Mouse (Mus musculus) B cell, adult 2 months (primary cell): ENCODE measurements at regions not wholly inside any gene's neighbourhood (a gene's known extent, or its start where the extent isn't known, plus 50 kb on each side); places are given as distances from the start of the nearest gene placed in this dataset.

Experiments
- DNase-seq, 2 experiments: peaks; one replicate each; pipeline ENCODE4 v3.0.0; 2022

- no peak for DNase-seq
Measured at GRCm38 (mm10) chr3:8001027-8001426, 1380.8 kb upstream of the 1700008P02Rik start.

- no peak for DNase-seq
Measured at GRCm38 (mm10) chr3:7992322-7992721, 1372.1 kb upstream of the 1700008P02Rik start.

GRCm38 (mm10) chr3:7973287-7973686 is 1353.0 kb upstream of the 1700008P02Rik start:
- no peak for DNase-seq

GRCm38 (mm10) chr3:7953911-7954310 is 1333.7 kb upstream of the 1700008P02Rik start:
- DNase-seq, result no peak

GRCm38 (mm10) chr3:7943646-7944381 is 1323.6 kb upstream of the 1700008P02Rik start:
- no peak for DNase-seq
